Mouse (Mus musculus): ENCODE measurements around the gene Tspan14.

GRCm38 (mm10) chr14:40889181-40889580 lies 77.4 kb downstream of the Tspan14 start:
- no peak for TF ChIP-seq CTCF (IDR thresholded peaks at IDR 0.05; ENCODE audit: borderline replicate concordance, control insufficient read depth, extremely low read depth, insufficient read depth, low read length, poor library complexity)
- no peak for TF ChIP-seq POLR2A (IDR thresholded peaks at IDR 0.05; ENCODE audit: control insufficient read depth, extremely low read depth, insufficient read depth, low read length, poor library complexity)
